Mouse (Mus musculus) R1 (cell line): Measurements from ENCODE around the gene Tmem44.

ENCODE experiments used
- DNase-seq: peaks from one replicate; pipeline ENCODE4 v3.0.0-alpha.2; 2018; ENCODE audit warnings: low read depth, low spot score

Tmem44 gene

GRCm38 (mm10) chr16:30518635-30519034 is 32.0 kb downstream of the Tmem44 start:
- no peak for DNase-seq

GRCm38 (mm10) chr16:30517666-30518283 is 32.9 kb downstream of the Tmem44 start:
- no peak for DNase-seq

- no peak for DNase-seq
Observed at GRCm38 (mm10) chr16:30516993-30517392, 33.6 kb downstream of the Tmem44 start.

GRCm38 (mm10) chr16:30515418-30515817 is 35.2 kb downstream of the Tmem44 start:
- DNase-seq: peak; percentile 82

GRCm38 (mm10) chr16:30513050-30514024 is 37.3 kb downstream of the Tmem44 start:
- no peak for DNase-seq

GRCm38 (mm10) chr16:30512375-30513049 is 38.1 kb downstream of the Tmem44 start:
- peak; percentile 96 for DNase-seq

GRCm38 (mm10) chr16:30511563-30512340 is 38.9 kb downstream of the Tmem44 start:
- no peak for DNase-seq

GRCm38 (mm10) chr16:30510504-30511451 is 39.9 kb downstream of the Tmem44 start:
- peak; percentile 87 for DNase-seq

GRCm38 (mm10) chr16:30510091-30510490 is 40.6 kb downstream of the Tmem44 start:
- DNase-seq: no peak

- DNase-seq: no peak
Observed at GRCm38 (mm10) chr16:30509340-30509739, 41.3 kb downstream of the Tmem44 start.

- no peak for DNase-seq
Observed at GRCm38 (mm10) chr16:30508738-30509137, 41.9 kb downstream of the Tmem44 start.

GRCm38 (mm10) chr16:30507120-30507519 is 43.5 kb downstream of the Tmem44 start:
- no peak for DNase-seq

- DNase-seq: no peak
Observed at GRCm38 (mm10) chr16:30505311-30506031, 45.2 kb downstream of the Tmem44 start.

- DNase-seq: no peak
Observed at GRCm38 (mm10) chr16:30504856-30505255, 45.8 kb downstream of the Tmem44 start.

- DNase-seq: no peak
Observed at GRCm38 (mm10) chr16:30503958-30504357, 46.7 kb downstream of the Tmem44 start.

GRCm38 (mm10) chr16:30502221-30502891 is 48.3 kb downstream of the Tmem44 start:
- no peak for DNase-seq

- DNase-seq: no peak
Observed at GRCm38 (mm10) chr16:30501621-30502020, 49.0 kb downstream of the Tmem44 start.

- DNase-seq: peak; percentile 7
Observed at GRCm38 (mm10) chr16:30500223-30500622, 50.4 kb downstream of the Tmem44 start.
